Mouse (Mus musculus) kidney, adult 2 months (tissue): ENCODE data around the gene Tspear.

ENCODE experiments used
- CTCF ChIP-seq: fragments of 200-500 bp; conservative IDR thresholded peaks from 2 replicates; pipeline ENCODE4 v1.5.1; 2011; ENCODE audit warnings: low read depth, mild to moderate bottlenecking, control low read depth, low read length, moderate library complexity, mixed read lengths; ENCODE audit not compliant: insufficient read depth, insufficient read length
- POLR2A ChIP-seq: fragments of 200-500 bp; IDR thresholded peaks from one replicate; pipeline ENCODE4 v1.6.1; 2011; ENCODE audit warnings: low read depth, low read length, control low read depth

GRCm38 (mm10) chr10:77670710-77671109 lies 15.7 kb upstream of the Tspear start:
- TF ChIP-seq POLR2A = no peak
- no peak for TF ChIP-seq CTCF
